Mouse (Mus musculus) kidney, adult 2 months (tissue): ENCODE measurements around the gene Adamts10.

ENCODE experiments used
- CTCF ChIP-seq: fragments of 200-500 bp; conservative IDR thresholded peaks from 2 replicates; pipeline ENCODE4 v1.5.1; 2011; ENCODE audit warnings: low read depth, mild to moderate bottlenecking, control low read depth, low read length, moderate library complexity, mixed read lengths; ENCODE audit not compliant: insufficient read depth, insufficient read length
- POLR2A ChIP-seq: fragments of 200-500 bp; IDR thresholded peaks from one replicate; pipeline ENCODE4 v1.6.1; 2011; ENCODE audit warnings: low read depth, low read length, control low read depth

DNA sequence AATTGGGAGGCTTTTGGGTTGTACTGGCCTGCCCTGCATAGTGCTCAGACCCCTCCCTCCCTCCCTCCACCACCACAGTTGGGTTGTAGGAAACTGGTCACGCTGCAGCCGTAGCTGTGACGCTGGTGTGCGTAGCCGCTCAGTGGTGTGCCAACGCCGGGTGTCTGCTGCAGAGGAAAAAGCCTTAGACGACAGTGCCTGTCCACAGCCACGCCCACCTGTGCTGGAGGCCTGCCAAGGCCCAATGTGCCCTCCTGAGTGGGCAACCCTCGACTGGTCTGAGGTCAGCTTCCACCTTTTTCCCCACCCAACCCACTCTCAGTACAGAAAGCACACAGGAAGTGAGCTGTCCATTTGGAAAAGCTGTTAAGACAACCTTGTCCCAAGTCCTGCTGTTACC is 26.4 kb downstream of the Adamts10 start:
- TF ChIP-seq POLR2A (no peak), CTCF (no peak)
